Mouse (Mus musculus) gastrocnemius, postnatal 4 days (tissue): Measurements from ENCODE around the gene Tdrkh. TPM values are rescaled to one million over a fixed set of nuclear protein-coding genes. Genes with fewer than 3 reads are reported as not detected.

ENCODE experiments used
- total RNA-seq, 2 experiments: library from RNA; stranded (reverse); gene quantifications; 2 replicates each; pipeline ENCODE4 v1.2.3; 2021

The Tdrkh gene
- total RNA-seq, 2 experiments from 2014 or later, result 11.0 to 14.0 TPM

Other genes starting within 250 kb of the Tdrkh start
- gene Gm10696, start 235.1 kb upstream of the Tdrkh start, total RNA-seq, result not detected
- not detected for gene Gm5286, start 216.6 kb upstream of the Tdrkh start, total RNA-seq
- not detected for gene Gm4778, start 149.2 kb upstream of the Tdrkh start, total RNA-seq
- 1 to 10 TPM; 6.6 to 6.8 TPM for gene Them4, start 103.2 kb upstream of the Tdrkh start, total RNA-seq
- gene Them5, start 71.2 kb upstream of the Tdrkh start, total RNA-seq, result under 1 TPM in 1 of 2 experiments, not detected in 1; 0.21 TPM
- under 1 TPM; 0.47 to 0.64 TPM for gene C2cd4d, start 50.8 kb upstream of the Tdrkh start, total RNA-seq
- 10 to 100 TPM; 21.5 to 22.9 TPM for gene Rorc, start 40.5 kb upstream of the Tdrkh start, total RNA-seq
- under 1 TPM; 0.34 to 0.39 TPM for gene Lingo4, start 14.8 kb upstream of the Tdrkh start, total RNA-seq
- gene Mrpl9, start 30.0 kb downstream of the Tdrkh start, total RNA-seq, result 10 to 100 TPM; 51.7 to 53.1 TPM
- gene Oaz3, start 30.6 kb downstream of the Tdrkh start, total RNA-seq, result not detected
- under 1 TPM in 1 of 2 experiments, not detected in 1; 0.27 TPM for gene Celf3, start 65.0 kb downstream of the Tdrkh start, total RNA-seq
- 1 to 10 TPM; 6.1 to 8.0 TPM for gene Riiad1, start 67.1 kb downstream of the Tdrkh start, total RNA-seq
- 10 to 100 TPM; 37.9 to 40.2 TPM for gene Snx27, start 169.4 kb downstream of the Tdrkh start, total RNA-seq
- not detected for gene Gm10972, start 229.8 kb downstream of the Tdrkh start, total RNA-seq
- gene Tuft1, start 245.6 kb downstream of the Tdrkh start, total RNA-seq, result 1 to 10 TPM; 1.6 to 1.8 TPM